Mouse (Mus musculus) liver, adult 2 months (tissue): Measurements from ENCODE around the gene Ramac.

ENCODE experiments used
- CTCF ChIP-seq: fragments of 200-500 bp; IDR thresholded peaks from 2 replicates; pipeline ENCODE4 v1.5.1; 2011; ENCODE audit warnings: low read depth, low read length, control low read depth
- POLR2A ChIP-seq: fragments of 200-500 bp; IDR thresholded peaks from 2 replicates; pipeline ENCODE4 v1.6.1; 2011; ENCODE audit warnings: low read length, control low read depth; ENCODE audit not compliant: insufficient read depth; ENCODE audit errors: extremely low read depth

GRCm38 (mm10) chr7:81788536-81788935 lies 25.8 kb downstream of the Ramac start:
- TF ChIP-seq POLR2A (no peak), CTCF (no peak)
